Mouse (Mus musculus) kidney, embryonic 14.5 days (tissue): ENCODE results near the gene Irx1. TPM values are rescaled to one million over a fixed set of nuclear protein-coding genes. Genes with fewer than 3 reads are reported as not detected.

Experiments
- ATAC-seq: fragments of 200-750 bp; cut with Nextera tagmentation; 2 replicates; pipeline ENCODE4 v1.8.0; 2017; ENCODE audit warnings: moderate number of reproducible peaks, mild to moderate bottlenecking, moderate TSS enrichment, moderate library complexity; ENCODE audit not compliant: low FRiP score, low TSS enrichment
- H3K27ac ChIP-seq: fragments of 300-500 bp; sonication (generic); 2 replicates; pipeline ENCODE4 v1.5.1; 2014; ENCODE audit warnings: low read depth, mild to moderate bottlenecking, low read length, moderate library complexity, mixed read lengths
- H3K27me3 ChIP-seq: fragments of 300-500 bp; sonication (generic); 2 replicates; pipeline ENCODE4 v1.6.1; 2014; ENCODE audit warnings: mild to moderate bottlenecking, low read length; ENCODE audit not compliant: control insufficient read depth, insufficient read depth
- H3K36me3 ChIP-seq: fragments of 300-500 bp; sonication (generic); 2 replicates; pipeline ENCODE4 v1.6.1; 2014; ENCODE audit warnings: low read length, mixed read lengths; ENCODE audit not compliant: control insufficient read depth, insufficient read depth
- H3K4me1 ChIP-seq: fragments of 300-500 bp; sonication (generic); 2 replicates; pipeline ENCODE4 v1.6.1; 2014; ENCODE audit warnings: low read length, mixed read lengths; ENCODE audit not compliant: control insufficient read depth, insufficient read depth
- H3K4me2 ChIP-seq: fragments of 300-500 bp; sonication (generic); replicated peaks from 2 replicates; pipeline ENCODE4 v1.6.1; 2014; ENCODE audit warnings: low read depth, mild to moderate bottlenecking, low read length
- H3K4me3 ChIP-seq: fragments of 300-500 bp; sonication (generic); 2 replicates; pipeline ENCODE4 v1.5.1; 2014; ENCODE audit warnings: mild to moderate bottlenecking, low read length
- H3K9ac ChIP-seq: fragments of 300-500 bp; sonication (generic); 2 replicates; pipeline ENCODE4 v1.6.1; 2014; ENCODE audit warnings: low read depth, mild to moderate bottlenecking, low read length, moderate library complexity
- H3K9me3 ChIP-seq: fragments of 300-500 bp; sonication (generic); 2 replicates; pipeline ENCODE4 v1.6.1; 2016; ENCODE audit warnings: low read length; ENCODE audit not compliant: control insufficient read depth
- WGBS: fragments of 180-500 bp; shearing (Covaris S2); extraction: QIAGEN DNeasy Blood & Tissue Kit; methylation state at CpG from one replicate; pipeline ENCODE4 v1.1.7; 2014; 5-methylcytosine and 5-hydroxymethylcytosine counted together
- polyA plus RNA-seq: library from polyadenylated mRNA; unstranded; fragments of >200 nt; fragmentation: Nextera tagmentation; extraction: Ambion mirVana; gene quantifications from 2 replicates; pipeline ENCODE4 v1.2.1, GENCODE M21; 2014

Gene Irx1
- polyA plus RNA-seq, 1 experiment from 2014 or later: 2.1 TPM

DNA sequence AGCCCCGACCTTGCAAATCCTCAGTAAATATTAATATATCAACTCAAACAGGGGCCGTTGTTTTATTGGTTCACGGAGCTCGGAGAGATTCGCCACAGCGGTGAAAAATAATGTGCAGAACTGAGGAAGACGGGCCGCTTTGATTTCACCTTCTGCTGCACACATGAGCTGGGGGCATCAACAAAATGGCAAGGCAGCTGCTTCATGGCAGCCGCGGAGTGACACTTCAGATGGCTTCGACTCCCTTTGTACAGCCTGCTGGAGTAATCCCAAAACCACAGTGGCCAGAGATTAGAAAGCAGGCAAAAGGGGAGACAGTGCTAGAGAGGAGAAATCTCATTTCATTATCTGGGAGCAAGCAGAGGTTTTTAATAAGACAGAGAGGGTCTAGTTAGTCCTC is 11.6 kb downstream of the Irx1 start:
- H3K4me1 ChIP-seq: no peaks in the 10 kb centered on the region
- H3K9me3 ChIP-seq: no peaks in the 10 kb centered on the region
- H3K4me3 ChIP-seq: no peak overlapping the region
- no peaks in the 10 kb centered on the region for H3K36me3 ChIP-seq
- no peak overlapping the region for H3K4me2 ChIP-seq
- ATAC-seq: no peak
- H3K27me3 ChIP-seq: peaks cover 75% of the 10 kb centered on the region
- no peak overlapping the region for H3K9ac ChIP-seq
- H3K27ac ChIP-seq: no peak overlapping the region
- WGBS: 43% methylated on average over 11 of the region's 11 CpGs

DNA sequence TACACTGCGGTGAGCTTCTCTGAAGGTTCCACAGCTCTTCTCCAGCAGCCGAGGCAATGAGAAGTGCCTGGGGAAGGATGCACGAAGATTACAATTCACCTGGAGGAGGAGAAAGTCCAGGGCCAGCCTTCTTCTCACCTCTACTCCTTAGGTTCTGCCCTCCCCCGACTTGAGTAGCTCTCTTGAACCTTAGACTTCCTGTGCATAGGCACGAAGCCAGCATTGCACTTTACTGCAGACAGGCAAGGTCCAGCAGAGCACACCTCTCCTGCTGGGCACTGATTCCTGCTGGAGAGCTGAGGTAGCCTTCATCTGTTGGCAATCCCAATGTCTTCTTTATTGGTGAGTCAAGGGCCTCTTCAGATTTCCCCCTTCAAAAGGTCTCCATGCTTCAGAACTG is 13.7 kb downstream of the Irx1 start:
- Histone ChIP-seq H3K9me3 (no peaks in the 10 kb centered on the region), H3K27me3 (peaks cover 54% of the 10 kb centered on the region), H3K4me3 (no peak overlapping the region), H3K36me3 (no peaks in the 10 kb centered on the region), H3K4me1 (no peaks in the 10 kb centered on the region), H3K9ac (no peak overlapping the region), H3K4me2 (no peak overlapping the region), H3K27ac (no peak overlapping the region)
- ATAC-seq: no peak
- WGBS: 57% methylated on average over 5 of the region's 5 CpGs

DNA sequence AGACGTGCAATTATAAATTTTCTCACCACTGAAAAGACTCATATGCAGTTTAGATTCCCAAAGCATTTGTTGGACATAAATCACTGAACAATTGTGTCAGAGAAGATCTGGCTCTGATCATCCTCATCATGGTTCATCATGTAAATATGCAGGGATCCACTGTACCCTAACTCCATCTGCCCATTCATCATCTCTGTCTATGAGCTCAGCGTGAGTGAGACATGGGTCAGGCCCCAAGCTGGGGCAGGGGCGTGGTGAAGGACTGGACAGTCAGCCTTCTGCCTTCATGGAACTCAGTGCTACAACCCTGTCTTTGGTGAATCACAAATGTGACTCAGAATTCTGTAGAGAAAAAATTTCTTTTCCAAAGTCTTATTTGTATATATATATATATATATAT is 53.2 kb downstream of the Irx1 start:
- Histone ChIP-seq H3K9me3 (no peaks in the 10 kb centered on the region), H3K9ac (no peak overlapping the region), H3K27ac (no peak overlapping the region), H3K4me2 (no peak overlapping the region), H3K4me1 (no peaks in the 10 kb centered on the region), H3K4me3 (no peak overlapping the region), H3K27me3 (no peaks in the 10 kb centered on the region; the same call in 1 of the 2 replicates), H3K36me3 (no peaks in the 10 kb centered on the region)
- ATAC-seq: no peak
- 80% methylated on average over 3 of the region's 3 CpGs for WGBS
